Comparison of ENCODE assay signal across 13 mouse cellular contexts in the genomic region with DNA sequence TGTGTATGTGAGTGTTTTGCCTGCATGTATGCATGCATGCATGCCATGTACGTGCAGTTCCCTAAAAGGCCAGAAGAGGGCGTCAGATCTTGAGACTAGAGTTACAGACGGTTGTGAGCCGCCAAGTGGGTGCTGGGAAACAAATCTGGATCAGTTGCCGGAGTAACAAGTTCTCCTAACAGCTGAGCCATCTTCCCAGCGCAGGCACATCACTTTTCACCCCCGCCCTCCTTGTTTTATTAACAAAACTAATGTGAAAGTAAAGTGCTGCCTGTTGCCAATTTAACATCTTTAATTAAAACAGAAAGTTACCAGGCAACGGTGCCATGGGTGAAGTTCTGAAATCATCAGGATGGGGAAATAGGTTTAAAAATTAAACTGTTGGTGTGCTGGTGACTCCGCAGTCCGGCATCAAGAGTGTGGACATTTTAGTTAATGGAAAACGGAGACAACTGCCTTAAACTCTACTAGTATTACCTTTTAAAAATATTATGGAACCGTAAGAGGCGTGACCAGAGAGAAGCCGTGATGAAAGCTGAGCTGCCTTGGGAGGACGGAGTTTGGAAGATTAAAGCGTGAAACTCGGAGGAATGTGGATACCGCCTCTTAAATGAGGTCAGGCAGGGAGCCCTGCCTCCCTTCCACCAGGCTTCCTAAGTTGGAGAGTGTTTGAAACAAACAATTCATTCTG.
DNase-seq lines count a peak whose midpoint lies in the region; ATAC-seq and TF ChIP-seq lines count a peak whose summit lies in the region.
"Had no signal": no experiment of that assay in that cellular context is flagged by ENCODE, and none has a peak within 500 bp of the region (broad histone marks: within the 10 kb centered on the region; RNA-seq: fewer than 3 reads in every experiment).

No protein-coding gene starts in this region.

- ATAC-seq in kidney, postnatal 0 days (replicated peaks; ENCODE audit: low FRiP score, low read depth) = peak; percentile 61

- no peak overlapping the region for H3K27ac ChIP-seq in bone marrow macrophage, adult 2 months (ENCODE audit: insufficient read depth, low read depth, low read length)
- peak overlapping the region; percentile 60 for H3K27ac ChIP-seq in kidney, postnatal 0 days
- H3K27ac ChIP-seq: hindbrain, embryonic 15.5 days had no signal

- no peaks in the 10 kb centered on the region for H3K27me3 ChIP-seq in kidney, postnatal 0 days (ENCODE audit: insufficient read depth, low read length)
- H3K27me3 ChIP-seq: hindbrain, embryonic 15.5 days; megakaryocyte, embryonic 14.5 days had no signal

- H3K4me3 ChIP-seq in bone marrow macrophage, adult 2 months (ENCODE audit: insufficient read depth, low read length) = no peak overlapping the region
- H3K4me3 ChIP-seq in kidney, postnatal 0 days (replicated peaks; ENCODE audit: low read depth, low read length) = no peak overlapping the region
- H3K4me3 ChIP-seq: hindbrain, embryonic 15.5 days; megakaryocyte, embryonic 14.5 days had no signal

- 45% methylated on average over 18 of the region's 18 CpGs for WGBS in kidney, postnatal 0 days

- H3K36me3 ChIP-seq in kidney, postnatal 0 days (ENCODE audit: insufficient read depth, low read length) = no peaks in the 10 kb centered on the region
- H3K36me3 ChIP-seq: G1E; hindbrain, embryonic 15.5 days had no signal

- peak overlapping the region; percentile 36 for H3K4me2 ChIP-seq in kidney, postnatal 0 days (ENCODE audit: low read length)
- H3K4me2 ChIP-seq: hindbrain, embryonic 15.5 days had no signal

- no peak for TF ChIP-seq POLR2A in bone marrow macrophage, adult 2 months (IDR thresholded peaks at IDR 0.05; ENCODE audit: borderline replicate concordance, low read depth, low read length)

- peak; percentile 49; the same call in 1 of the 2 replicates for TF ChIP-seq CTCF in bone marrow macrophage, adult 2 months (IDR thresholded peaks at IDR 0.05; ENCODE audit: low read depth, low read length)
- TF ChIP-seq CTCF in kidney, postnatal 0 days (IDR thresholded peaks at IDR 0.05; ENCODE audit: low read depth) = peak; percentile 58

- intact Hi-C loops in left cerebral cortex, postnatal 4 days (cut with DNase I) = no loop called here

- H3K9ac ChIP-seq in kidney, postnatal 0 days (ENCODE audit: low read depth, low read length) = no peak overlapping the region
- H3K9ac ChIP-seq: hindbrain, embryonic 15.5 days had no signal

- H3K9me3 ChIP-seq in kidney, postnatal 0 days (replicated peaks; ENCODE audit: low read length) = no peaks in the 10 kb centered on the region
- H3K9me3 ChIP-seq: hindbrain, embryonic 15.5 days had no signal

- peak; percentile 6 for DNase-seq in left cerebral cortex, postnatal 4 days
- no peak for DNase-seq in left cerebral cortex, adult 9 months (ENCODE audit: low spot score in 2 of 2)
- DNase-seq in kidney, postnatal 0 days (ENCODE audit: low spot score) = peak; percentile 84
- peak; percentile 28 for DNase-seq in mesoderm, embryonic 11.5 days (ENCODE audit: low read depth, low spot score)
- DNase-seq in cerebellum, postnatal 4 days (ENCODE audit: low spot score in 2 of 2) = no peak
- no peak for DNase-seq in urinary bladder, postnatal 25 days (ENCODE audit: low spot score)
- no peak for DNase-seq in left cerebral cortex, adult 8-10 months (ENCODE audit: low spot score in 2 of 2)
- DNase-seq: cerebellum, adult 11 months; thymus, postnatal 25 days had no signal

- no peaks in the 10 kb centered on the region for H3K4me1 ChIP-seq in bone marrow macrophage, adult 2 months (ENCODE audit: control insufficient read depth, insufficient read depth, low read length)
- H3K4me1 ChIP-seq in kidney, postnatal 0 days (replicated peaks; ENCODE audit: insufficient read depth, low read length) = no peaks in the 10 kb centered on the region
- H3K4me1 ChIP-seq: hindbrain, embryonic 15.5 days; megakaryocyte, embryonic 14.5 days had no signal

Comparison
In these comparisons a context has a peak if more than half of its experiments do, and no peak if none do; other contexts are left out.
1. DNase-seq: peak in left cerebral cortex, postnatal 4 days (single experiment), kidney, postnatal 0 days (single experiment) and mesoderm, embryonic 11.5 days (single experiment); none in left cerebral cortex, adult 9 months (0 of 2), cerebellum, postnatal 4 days (0 of 2), urinary bladder, postnatal 25 days (single experiment) and left cerebral cortex, adult 8-10 months (0 of 2).